Mouse (Mus musculus) cerebellum, postnatal 36 days (tissue): Measurements from ENCODE around the gene Ispd.

Experiments used
- DNase-seq, 2 experiments: peaks; one replicate each; pipeline ENCODE4 v3.0.0; 2021 to 2022; ENCODE audit warnings: mixed read lengths in 2 of 2

The Ispd gene

DNA sequence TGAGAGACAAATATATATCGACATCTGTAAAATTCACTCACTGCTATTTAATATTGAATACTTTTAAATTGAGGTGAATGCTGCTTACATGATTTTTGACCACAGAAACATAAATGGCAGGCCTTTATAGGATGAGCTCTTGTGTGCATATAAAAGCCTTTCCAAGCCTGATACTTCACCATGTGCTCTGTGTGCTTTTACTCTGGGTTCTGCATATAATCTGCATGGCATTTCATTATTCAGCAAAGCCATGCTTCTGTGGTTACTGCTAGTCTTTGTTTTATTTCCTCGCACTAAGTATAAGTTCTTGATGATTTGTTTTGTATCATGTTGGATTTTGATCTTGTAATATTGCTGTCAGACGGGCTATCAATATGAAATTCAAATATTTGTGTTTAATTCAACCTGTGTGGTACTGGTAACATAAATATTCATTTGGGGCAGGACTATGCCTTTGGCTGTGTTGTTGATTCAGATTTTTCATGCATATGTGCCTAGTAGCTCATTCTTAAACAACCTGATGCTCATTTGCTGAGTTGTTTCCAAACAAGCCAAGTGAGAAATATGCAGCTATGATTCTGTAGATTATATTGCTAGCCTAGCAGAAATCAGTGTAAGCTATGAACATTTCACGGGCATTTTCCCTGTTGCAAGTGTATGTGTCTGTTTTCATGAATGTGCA, 189.3 kb downstream of the Ispd start:
- DNase-seq = no peak

DNA sequence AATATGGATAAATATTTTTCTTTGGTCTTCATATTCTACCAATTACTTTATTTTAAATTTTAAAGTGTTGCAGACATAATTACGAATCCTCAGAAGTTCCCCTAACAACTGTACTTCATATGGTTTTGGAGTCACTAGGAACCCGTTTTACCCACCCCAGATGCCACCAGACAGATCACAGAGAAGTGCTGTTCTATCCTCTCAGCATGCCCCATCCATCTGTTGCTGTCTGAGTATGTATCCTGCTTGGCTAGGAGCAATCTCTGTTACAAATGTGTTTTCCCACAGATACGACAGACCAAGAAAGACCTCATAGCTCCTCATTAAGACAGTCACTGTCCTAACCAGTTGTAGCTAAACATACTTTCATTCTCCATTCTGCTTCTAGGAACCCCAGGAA, 203.6 kb downstream of the Ispd start:
- DNase-seq = no peak

GRCm38 (mm10) chr12:36597539-36598250, 216.4 kb downstream of the Ispd start:
- DNase-seq = no peak

DNA sequence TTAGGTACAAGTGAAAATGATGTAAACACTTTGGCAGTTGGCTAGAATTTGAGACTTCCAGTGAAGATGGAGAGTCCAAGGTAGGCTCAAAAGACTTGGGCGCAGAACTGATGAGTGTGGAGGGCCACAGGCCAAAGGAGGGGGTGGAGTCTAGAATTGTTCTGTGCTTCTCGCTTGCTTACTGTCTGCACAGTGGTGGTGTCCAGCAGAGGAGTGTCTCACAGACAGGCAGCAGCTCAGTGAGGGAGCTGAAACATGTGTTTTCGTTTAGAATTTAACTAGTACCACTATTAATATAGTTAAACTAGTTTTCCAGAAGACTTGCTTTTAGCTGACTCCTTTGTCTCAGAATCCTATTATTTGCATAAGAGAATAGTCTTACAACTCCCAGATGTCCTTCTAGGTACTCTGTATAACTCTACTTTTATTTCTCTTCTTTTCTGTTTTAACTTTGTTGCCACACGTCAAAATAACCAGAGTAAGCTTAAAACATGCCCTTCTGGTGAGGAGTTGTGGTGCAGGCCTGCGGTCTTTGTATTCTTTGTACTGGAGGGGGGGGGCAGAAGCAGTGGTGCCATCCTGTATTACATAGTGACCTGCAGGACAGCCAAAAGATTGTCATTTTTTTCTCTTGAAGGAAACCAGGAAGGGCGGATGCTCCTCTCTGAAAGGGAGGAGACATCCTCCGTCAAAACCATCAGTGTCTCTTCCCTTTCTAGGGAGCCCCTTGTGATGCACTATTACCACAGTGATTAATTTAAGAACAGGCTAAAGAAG, 240.9 kb downstream of the Ispd start:
- no peak for DNase-seq

DNA sequence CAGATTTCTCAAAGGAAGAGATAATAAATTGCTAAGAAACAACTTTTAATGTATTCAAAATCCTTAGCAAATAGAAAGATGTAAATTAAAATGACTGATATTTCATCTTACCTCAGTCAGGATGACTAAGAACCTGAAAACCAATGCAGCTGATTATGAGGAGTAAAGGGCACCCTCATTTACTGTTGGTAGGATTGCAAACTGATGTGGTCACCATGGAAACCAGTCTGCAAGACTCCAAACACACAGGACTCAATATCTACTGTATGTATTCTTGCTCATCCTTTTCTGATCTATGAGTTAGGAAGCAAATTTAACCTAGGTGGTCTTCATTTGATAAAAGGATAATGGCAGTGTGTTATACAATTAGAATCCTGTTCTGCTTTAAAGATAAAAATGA, 246.0 kb downstream of the Ispd start:
- no peak for DNase-seq

DNA sequence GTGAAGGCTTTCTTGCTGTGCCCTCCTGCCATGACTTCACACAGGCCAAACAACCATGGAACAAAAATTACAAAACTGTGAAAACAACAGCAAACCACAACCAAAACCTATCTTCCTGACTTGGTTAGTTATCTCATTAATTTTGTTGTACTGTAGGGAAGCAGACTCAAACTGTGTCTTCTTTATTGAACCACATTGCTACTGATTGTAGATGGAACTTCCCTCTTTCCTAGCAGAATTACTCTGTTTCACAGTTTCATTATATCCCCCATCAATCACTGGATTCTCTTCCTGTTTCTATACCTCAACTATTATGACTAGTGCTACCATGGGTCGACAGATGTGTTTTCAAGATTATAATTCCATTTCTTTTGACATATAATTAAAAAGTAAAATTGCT, 251.2 kb downstream of the Ispd start:
- no peak for DNase-seq

DNA sequence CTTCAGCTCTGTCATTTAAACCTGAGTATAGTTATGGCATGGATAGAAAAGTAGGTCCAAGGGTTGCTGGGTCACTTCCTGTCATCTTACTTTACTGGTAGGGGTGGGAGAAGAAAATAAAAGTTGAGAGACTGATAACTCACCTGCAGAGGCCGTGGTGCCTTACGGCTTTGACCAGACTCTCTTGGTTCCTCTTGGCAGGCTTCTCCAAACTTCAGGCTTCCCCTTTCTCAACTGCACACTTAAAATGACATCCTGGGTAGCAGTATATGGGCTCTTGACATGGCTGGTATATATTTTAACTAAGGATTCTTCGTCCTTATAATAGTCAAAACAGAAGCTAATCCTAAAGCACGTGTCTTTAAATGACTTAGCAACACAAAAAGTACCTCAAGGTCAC, 266.3 kb downstream of the Ispd start:
- DNase-seq = no peak

DNA sequence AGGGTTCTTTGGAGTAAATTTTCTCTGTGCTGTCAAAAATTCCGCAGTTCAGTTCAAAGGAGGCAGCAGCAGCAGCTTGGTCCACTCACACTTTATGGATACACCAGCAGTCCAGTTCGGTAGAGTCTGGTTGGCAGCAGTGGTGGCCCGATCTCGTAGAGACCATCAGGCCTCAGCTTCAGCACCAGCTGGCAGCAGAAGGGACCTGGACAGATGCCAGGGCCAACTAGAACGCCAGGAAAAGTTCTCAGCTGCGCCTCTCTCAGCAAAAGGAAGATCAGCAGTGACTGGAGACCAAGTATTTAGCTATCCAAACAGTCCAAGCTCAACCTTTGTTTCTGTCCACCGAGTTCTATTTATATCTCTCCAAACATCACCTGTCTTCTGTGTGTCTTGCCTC, 281.2 kb downstream of the Ispd start:
- peak; percentile 56 to 59 for DNase-seq

DNA sequence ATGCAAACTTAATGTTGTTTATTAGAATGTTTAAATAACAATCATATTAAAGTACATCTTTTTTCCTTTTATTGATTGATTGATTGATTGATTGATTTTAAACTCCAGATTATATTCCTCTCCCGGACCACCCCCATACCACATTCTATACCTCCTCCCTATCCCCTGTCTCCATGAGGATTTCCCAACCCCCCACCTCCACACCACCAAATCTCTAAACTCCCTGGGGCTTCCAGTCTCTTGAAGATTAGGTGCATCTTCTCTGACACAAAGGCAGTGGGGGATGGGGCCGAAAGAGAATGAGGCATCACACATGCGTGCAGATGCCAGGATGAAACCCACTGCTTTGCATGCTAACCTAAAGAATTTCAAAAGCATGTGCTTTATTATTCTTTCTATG, 283.5 kb downstream of the Ispd start:
- no peak for DNase-seq

DNA sequence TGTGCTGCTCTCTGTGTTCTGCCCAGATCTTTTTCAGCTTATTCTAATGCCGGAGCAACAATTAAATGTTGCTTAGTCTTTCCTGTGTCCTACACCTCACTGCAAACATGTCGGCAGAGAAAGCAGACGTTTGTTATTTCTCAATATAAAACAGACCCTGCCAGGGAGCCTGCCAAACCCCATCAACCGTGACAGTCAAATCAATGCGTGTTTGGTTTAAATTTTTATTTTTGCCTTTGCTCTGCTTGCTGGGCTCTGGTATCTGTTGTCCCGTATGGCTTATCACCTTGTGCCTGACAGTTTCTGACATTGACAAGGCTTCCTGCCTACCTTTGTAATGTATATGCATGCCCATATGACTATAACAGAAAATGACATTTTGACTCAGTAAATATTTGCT, 285.5 kb downstream of the Ispd start:
- DNase-seq = no peak

- DNase-seq = no peak
These were observed 289.1 kb downstream of the Ispd start for GRCm38 (mm10) chr12:36670164-36670908.

DNA sequence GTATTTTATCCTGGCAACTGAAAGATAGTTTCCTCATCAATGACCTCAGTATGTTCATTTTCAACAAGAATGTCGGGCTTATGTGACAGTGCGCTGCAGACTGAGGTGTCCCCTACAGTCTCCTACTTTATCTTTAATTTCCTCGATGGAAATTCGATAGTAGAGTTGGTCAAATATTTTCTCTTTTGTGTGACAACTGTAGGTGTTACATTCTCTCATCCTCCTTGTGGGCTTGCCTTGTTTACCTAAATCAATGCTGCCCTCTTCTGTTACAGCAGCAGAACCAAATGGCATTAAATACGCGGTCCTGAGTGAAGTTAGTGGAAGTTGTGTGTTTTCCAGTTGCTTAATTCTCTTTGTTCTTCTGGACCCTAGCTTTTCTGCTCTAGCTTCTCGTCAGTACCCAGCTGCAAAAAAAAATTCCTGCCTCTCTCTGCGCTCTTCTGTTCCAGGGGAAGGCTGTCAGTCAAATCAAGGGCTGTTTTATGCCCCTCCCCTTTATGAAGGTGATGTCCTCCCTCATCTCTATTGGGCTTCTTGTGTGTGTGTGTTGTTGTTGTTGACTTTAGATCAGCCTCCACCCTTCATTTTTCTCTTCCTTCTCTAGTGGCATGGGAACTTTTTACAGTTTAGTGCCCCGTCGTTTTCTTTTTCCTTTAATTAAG, 289.8 kb downstream of the Ispd start:
- no peak for DNase-seq

- no peak for DNase-seq
These were observed 293.2 kb downstream of the Ispd start for GRCm38 (mm10) chr12:36674481-36674880.

DNA sequence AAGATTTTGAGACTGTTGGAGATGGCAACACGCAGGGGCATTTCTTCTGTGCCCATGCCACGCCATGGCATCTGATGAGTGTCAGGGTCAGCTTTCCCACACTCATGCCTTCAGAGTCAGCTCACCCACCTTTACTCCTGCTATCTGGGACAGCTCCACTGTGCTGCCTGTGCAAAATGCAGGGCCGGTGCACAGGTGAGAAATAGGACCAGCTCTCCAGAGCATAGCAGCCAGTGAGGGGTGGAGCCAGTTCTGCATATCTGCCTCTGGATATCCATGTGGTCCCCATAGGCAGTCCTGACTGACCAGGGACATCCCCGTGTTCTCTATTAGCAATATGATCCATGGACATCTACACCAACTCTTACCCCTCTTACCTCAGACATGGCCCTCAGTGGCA, 297.0 kb downstream of the Ispd start:
- DNase-seq = no peak

DNA sequence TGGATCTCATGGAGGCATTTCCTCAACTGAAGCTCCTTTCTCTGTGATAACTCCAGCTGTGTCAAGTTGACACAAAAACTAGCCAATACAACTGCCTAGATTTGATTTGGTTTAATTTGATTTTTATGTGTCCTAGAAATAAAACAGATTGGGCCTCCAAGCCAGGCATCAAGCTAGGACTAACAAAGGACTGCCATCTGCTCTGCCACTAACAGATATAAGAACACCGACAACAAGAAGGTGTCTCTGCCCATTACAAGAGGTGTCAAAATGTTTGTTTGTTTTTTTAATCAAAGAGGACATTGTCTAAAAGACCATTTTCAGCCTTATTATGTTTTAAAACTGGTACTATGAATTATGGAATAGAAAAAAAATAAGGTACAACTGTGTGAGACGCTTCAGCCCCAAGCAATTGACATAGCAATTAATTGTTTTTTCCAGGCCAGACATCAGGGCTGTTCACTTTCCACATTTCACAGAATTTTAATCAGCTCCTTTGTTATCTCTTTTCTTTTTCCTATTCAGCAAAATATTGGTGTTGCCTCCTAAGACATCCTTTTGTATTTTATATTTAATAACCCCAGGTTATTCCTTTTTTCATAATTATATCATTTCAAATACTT, 299.7 kb downstream of the Ispd start:
- no peak for DNase-seq

GRCm38 (mm10) chr12:36681779-36682178, 300.5 kb downstream of the Ispd start:
- no peak for DNase-seq

DNA sequence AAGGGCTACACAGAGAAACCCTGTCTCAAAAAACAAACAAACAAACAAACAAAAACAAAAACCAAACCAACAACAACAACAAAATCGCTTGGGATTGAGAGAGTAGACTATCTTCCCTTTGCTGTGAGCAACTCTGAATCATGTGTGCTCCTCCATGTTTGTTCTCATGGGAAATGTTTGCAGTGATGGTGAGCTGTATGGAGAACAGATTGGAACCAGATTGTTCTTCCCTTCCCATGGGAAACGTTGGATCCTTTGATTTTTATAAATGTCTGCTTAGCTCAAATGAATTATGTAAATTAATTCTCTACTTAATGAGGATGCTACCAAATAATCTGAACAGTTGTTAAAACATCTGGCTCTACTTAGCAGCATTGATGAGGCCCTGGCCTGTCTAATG, 312.8 kb downstream of the Ispd start:
- DNase-seq = no peak

DNA sequence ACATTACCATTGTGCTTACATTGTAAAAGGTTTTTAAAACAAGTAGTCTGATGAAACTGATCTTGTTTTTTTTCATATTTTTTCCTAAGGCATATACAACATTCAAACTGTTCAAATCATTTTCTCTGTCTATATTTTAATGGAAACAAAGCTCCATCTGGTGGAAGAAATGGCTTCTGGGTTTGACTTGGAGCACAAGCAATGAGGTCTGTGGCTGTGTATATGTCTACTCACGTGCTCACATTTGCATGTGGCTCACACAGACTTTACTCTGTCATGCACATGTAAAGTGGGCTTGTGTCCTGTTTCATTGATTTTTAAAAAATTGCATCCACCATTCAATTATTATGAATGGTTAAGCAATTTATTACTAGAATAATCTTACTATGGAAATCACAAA, 323.1 kb downstream of the Ispd start:
- no peak for DNase-seq

DNA sequence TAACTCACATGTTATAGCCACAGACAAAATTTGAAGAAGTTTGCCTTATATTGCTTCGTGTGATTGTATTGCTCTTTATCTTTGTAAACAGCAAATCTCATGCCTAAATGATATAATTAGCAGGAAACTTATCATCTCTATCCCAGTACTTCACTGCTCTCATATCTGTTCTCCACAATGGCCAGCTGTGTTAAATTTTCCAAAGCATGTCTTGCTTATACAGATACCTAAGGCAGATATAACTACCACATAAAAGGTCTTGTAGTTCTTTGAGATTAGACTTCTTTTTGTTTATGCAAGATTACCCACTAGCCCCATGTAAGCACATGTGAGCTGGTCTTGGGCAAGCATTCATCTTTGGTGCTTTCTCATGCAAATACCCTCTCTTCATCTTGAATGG, 327.6 kb downstream of the Ispd start:
- no peak for DNase-seq

GRCm38 (mm10) chr12:36713866-36714662, 332.8 kb downstream of the Ispd start:
- DNase-seq = peak; percentile 7 to 13

DNA sequence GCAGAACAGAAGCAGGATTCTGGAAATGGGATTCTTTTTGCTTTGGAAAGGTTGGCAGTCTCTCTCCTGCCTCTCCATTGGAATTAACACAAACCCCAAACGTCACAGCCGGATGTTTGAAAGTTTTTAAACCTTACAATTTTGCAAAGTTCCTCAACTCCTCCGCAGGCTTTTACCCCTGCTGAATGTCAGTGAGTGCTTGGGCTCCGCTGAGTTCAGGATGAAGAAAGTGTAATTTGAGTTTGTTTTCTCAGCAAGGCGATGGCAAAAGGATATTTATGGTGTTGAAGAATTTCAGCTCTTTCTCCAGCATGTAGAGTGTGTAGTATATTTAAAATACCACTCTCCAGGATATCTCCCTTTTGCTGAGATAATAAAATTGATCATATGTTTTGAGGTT, 336.3 kb downstream of the Ispd start:
- DNase-seq = no peak
